Mouse (Mus musculus): ENCODE measurements at regions not wholly inside any gene's neighbourhood (a gene's known extent, or its start where the extent isn't known, plus 50 kb on each side); places are given as distances from the start of the nearest gene placed in this dataset.

DNA sequence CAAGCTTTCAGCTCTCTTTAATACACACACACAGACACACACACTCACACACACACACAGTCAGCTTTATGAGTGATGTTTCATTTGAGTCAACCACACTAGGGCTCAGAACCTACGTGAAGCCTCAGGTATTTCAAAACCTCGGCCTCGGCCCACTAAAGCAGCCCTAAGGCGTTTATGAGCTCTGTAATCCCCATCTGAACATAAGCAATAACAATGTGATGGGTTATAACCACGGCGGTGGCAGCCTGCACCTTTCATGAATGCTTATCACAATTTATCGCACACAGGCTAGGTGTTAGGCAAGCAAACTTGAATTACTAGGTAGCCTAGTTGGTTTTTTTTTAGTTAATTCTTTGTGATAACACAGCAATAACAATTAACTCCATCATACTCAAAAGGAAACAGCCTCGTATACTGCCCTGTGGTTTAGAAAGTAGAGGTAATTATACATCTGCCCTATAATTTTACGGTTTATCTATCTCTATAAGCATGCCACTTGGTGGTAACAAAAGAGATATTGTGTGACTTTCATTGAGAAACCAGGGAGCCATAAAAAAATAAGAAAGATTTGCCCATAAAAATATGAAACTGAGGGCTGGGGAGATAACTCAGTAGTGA, 485.6 kb upstream of the 4930412O13Rik start:
- no peak for TF ChIP-seq CTCF (IDR thresholded peaks at IDR 0.05)
- no peak for TF ChIP-seq EP300 (IDR thresholded peaks at IDR 0.05)
